Mouse (Mus musculus): ENCODE results near the gene Fam216a. TPM values are rescaled to one million over a fixed set of nuclear protein-coding genes. Genes with fewer than 3 reads are reported as not detected.
"Not testable (repeated sequence)": the region's sequence is repeated elsewhere in the genome, so short reads cannot be mapped to it uniquely, and the experiment has no call there.

Fam216a gene
- polyA plus RNA-seq, 2 experiments: 17.1 to 18.1 TPM

DNA sequence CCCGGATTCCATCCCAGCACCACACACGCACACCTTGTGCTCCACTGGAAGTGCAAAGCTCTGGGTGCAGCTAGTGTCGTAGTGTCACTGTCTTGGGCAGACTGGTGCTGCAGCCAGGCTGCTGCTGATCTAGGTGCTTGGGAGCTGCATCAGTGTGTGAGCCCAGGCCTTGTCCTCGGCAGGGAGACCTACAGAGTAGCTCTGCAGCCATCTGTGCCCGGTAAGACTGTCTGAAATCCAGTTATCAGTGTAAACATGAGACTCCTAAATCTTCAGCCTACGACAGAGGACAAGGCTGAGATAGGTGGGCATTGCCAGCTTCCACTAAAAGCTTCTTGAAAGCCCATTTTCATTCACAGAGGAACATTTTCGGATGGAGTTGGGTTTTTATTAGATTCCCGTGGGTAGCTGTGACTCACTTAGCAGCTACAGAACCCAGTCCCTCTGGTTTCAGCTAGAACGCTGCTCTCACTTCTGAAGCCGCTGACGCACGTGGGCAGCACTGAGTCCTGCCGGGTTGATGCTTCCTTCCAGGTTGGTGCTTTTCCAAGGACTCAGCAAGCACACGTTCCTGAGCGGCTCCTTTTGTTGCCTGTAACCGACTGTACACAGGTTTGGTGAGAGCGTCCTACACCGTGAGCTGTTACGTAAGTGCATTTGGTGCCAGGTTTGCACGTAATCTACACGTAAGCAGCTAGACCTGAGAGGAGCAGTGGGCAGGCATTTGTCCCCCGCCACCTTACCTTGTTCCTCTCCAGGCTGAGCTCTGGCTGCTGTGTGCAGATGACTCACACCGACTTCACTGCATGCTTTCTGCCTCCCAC is 47.3 kb downstream of the Fam216a start:
- no peak for DNase-seq (ENCODE audit: low read depth in 3 of 3, low spot score in 3 of 3)
- no peak overlapping the region for H3K4me2 ChIP-seq (ENCODE audit: low read depth)
- TF ChIP-seq CTCF (IDR thresholded peaks at IDR 0.05; ENCODE audit: low read depth) (no peak), EP300 (IDR thresholded peaks at IDR 0.05; ENCODE audit: low read depth) (no peak)

DNA sequence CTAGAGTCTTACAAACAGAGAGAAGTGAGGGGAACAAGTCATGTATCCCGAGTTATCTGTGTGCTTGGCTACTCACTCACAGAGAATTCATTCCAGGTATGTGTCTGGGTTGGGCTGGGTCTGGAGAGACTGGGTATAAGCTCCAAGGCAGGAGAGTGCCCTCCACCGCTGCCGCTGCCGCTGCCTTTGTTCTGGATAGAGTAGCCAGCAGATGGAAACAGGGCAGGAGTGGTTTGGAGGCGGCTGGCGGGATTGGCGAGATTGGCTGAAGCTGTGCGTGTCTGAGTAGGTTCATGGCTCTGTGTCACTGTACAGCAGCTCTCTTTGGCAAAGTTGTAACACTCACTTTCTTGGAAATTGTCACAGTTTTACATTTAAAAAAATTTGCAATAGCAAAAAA is 48.6 kb downstream of the Fam216a start:
- Histone ChIP-seq H3K9ac (replicated peaks) (no peak overlapping the region), H3K4me3 (ENCODE audit: insufficient read depth in 1 of 2, low read depth in 2 of 2, low read length in 2 of 2) (no peak overlapping the region), H3K4me2 (ENCODE audit: low read depth) (no peak overlapping the region), H3K27ac (no peak overlapping the region), H3K4me1 (replicated peaks; ENCODE audit: control insufficient read depth in 2 of 2, insufficient read depth in 2 of 2, low read length in 1 of 2) (no peaks in the 10 kb centered on the region), H3K27me3 (ENCODE audit: control insufficient read depth, insufficient read depth, low read length) (no peaks in the 10 kb centered on the region), H3K36me3 (replicated peaks; ENCODE audit: control insufficient read depth, insufficient read depth, low read depth) (peaks cover 3% of the 10 kb centered on the region; the same call in 1 of the 2 replicates), H3K9me3 (ENCODE audit: control insufficient read depth, low read length) (no peaks in the 10 kb centered on the region)
- ATAC-seq (ENCODE audit: insufficient read depth): no peak
- TF ChIP-seq CTCF (IDR thresholded peaks at IDR 0.05; ENCODE audit: low read depth): no peak
- TF ChIP-seq EP300 (IDR thresholded peaks at IDR 0.05; ENCODE audit: low read depth): no peak
- WGBS (ENCODE audit: insufficient replicate concordance): 80% methylated on average over 8 of the region's 8 CpGs
- DNase-seq (ENCODE audit: low read depth in 3 of 3, low spot score in 3 of 3): no peak

More for the DNA sequence above, 47.3 kb downstream of the Fam216a start:
- H3K4me3 ChIP-seq (ENCODE audit: insufficient read depth in 1 of 2, low read depth in 2 of 2, low read length in 2 of 2): no peak overlapping the region
- ATAC-seq (ENCODE audit: insufficient read depth): no peak
- 81% methylated on average over 23 of the region's 23 CpGs for WGBS (ENCODE audit: insufficient replicate concordance)
- H3K4me1 ChIP-seq (replicated peaks; ENCODE audit: control insufficient read depth in 2 of 2, insufficient read depth in 2 of 2, low read length in 1 of 2): no peaks in the 10 kb centered on the region
- no peak overlapping the region for H3K27ac ChIP-seq
- no peaks in the 10 kb centered on the region for H3K9me3 ChIP-seq (ENCODE audit: control insufficient read depth, low read length)
- H3K9ac ChIP-seq (replicated peaks): no peak overlapping the region
- H3K36me3 ChIP-seq (replicated peaks; ENCODE audit: control insufficient read depth, insufficient read depth, low read depth): peaks cover 3% of the 10 kb centered on the region; the same call in 1 of the 2 replicates
- H3K27me3 ChIP-seq (ENCODE audit: control insufficient read depth, insufficient read depth, low read length): no peaks in the 10 kb centered on the region

DNA sequence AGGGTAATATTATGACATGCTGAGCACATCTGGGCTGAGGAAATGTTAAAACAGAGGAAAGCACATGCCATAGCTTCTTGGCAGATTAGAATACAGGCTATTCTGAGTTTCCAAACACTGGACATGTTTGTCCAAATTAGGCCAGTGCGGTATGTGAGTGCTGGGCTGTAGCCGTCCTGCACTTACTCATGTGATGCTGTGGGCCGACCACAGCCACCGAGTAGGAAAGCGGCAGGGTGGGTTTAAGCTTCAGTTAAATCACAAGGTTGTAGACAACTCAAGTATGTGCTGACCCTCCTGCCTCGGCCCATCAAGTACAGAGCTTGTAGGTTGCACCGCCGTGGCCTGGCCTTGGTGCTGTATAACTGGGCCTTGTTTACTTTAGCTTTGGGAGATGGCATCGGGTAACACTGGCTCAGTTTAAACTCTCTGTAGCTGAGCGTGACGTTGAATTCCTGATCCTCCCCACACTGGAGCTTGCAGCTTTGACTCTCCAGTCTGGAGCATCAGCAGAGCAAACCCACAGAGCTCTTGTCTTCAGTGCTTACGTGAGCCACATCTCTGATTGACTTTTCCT is 51.9 kb downstream of the Fam216a start:
- ATAC-seq (ENCODE audit: insufficient read depth) (no peak), DNase-seq (ENCODE audit: low read depth in 3 of 3, low spot score in 3 of 3) (no peak)
- Histone ChIP-seq H3K4me3 (ENCODE audit: insufficient read depth in 1 of 2, low read depth in 2 of 2, low read length in 2 of 2) (no peak overlapping the region), H3K36me3 (replicated peaks; ENCODE audit: control insufficient read depth, insufficient read depth, low read depth) (peaks cover 3% of the 10 kb centered on the region; the same call in 1 of the 2 replicates), H3K4me1 (replicated peaks; ENCODE audit: control insufficient read depth in 2 of 2, insufficient read depth in 2 of 2, low read length in 1 of 2) (peaks cover 0 to 4% of the 10 kb centered on the region in 2 experiments; a peak in 1 of 4 replicates), H3K27ac (no peak overlapping the region), H3K27me3 (ENCODE audit: control insufficient read depth, insufficient read depth, low read length) (no peaks in the 10 kb centered on the region), H3K9me3 (ENCODE audit: control insufficient read depth, low read length) (no peaks in the 10 kb centered on the region), H3K9ac (replicated peaks) (no peak overlapping the region), H3K4me2 (ENCODE audit: low read depth) (no peak overlapping the region)
- no peak for TF ChIP-seq CTCF (IDR thresholded peaks at IDR 0.05; ENCODE audit: low read depth)
- TF ChIP-seq EP300 (IDR thresholded peaks at IDR 0.05; ENCODE audit: low read depth): no peak
- WGBS (ENCODE audit: insufficient replicate concordance): 76% methylated on average over 12 of the region's 12 CpGs

DNA sequence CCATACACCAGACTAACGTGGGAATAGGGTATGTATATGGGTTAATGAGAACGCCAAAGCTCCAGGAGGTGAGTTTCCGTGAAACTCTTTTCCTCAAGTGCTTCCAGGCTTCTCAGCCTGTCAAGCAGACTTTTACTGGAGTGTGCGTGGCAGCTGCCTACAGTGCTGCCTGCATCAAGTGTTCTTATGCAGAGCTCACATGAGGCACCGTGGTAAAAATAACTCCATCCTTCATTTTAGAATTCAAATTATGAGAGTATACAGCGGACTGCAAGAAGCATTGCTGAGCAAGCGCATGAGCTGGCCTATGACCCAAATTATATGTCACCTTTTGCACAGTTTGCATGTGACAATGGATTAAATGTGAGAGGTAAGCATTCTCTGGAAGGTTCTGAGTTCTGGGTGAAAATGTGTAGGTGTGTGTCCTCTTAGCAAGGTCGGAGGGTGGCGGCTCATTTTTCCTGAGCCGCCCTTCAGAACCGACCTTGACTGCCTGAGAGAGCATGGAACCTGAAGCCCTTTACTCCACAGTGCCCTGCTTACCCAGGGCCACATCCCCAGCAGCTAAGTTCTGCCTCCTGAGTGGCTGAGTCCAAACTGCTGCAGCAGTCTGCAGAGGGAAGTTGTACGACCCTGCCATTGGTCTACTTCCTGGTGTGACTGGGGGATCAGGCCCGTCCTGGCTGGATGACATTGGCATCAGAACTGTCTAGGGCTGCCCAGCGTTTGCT is 52.5 kb downstream of the Fam216a start:
- Histone ChIP-seq H3K4me1 (replicated peaks; ENCODE audit: control insufficient read depth in 2 of 2, insufficient read depth in 2 of 2, low read length in 1 of 2) (peaks cover 0 to 10% of the 10 kb centered on the region in 2 experiments; a peak in 2 of 4 replicates), H3K27me3 (ENCODE audit: control insufficient read depth, insufficient read depth, low read length) (no peaks in the 10 kb centered on the region), H3K27ac (no peak overlapping the region), H3K9ac (replicated peaks) (no peak overlapping the region), H3K9me3 (ENCODE audit: control insufficient read depth, low read length) (no peaks in the 10 kb centered on the region), H3K4me2 (ENCODE audit: low read depth) (no peak overlapping the region), H3K4me3 (ENCODE audit: insufficient read depth in 1 of 2, low read depth in 2 of 2, low read length in 2 of 2) (no peak overlapping the region), H3K36me3 (replicated peaks; ENCODE audit: control insufficient read depth, insufficient read depth, low read depth) (no peaks in the 10 kb centered on the region; the same call in 1 of the 2 replicates)
- TF ChIP-seq EP300 (IDR thresholded peaks at IDR 0.05; ENCODE audit: low read depth): no peak
- no peak for TF ChIP-seq CTCF (IDR thresholded peaks at IDR 0.05; ENCODE audit: low read depth)
- ATAC-seq (ENCODE audit: insufficient read depth) (no peak), DNase-seq (ENCODE audit: low read depth in 3 of 3, low spot score in 3 of 3) (no peak)
- 75% methylated on average over 14 of the region's 14 CpGs for WGBS (ENCODE audit: insufficient replicate concordance)

DNA sequence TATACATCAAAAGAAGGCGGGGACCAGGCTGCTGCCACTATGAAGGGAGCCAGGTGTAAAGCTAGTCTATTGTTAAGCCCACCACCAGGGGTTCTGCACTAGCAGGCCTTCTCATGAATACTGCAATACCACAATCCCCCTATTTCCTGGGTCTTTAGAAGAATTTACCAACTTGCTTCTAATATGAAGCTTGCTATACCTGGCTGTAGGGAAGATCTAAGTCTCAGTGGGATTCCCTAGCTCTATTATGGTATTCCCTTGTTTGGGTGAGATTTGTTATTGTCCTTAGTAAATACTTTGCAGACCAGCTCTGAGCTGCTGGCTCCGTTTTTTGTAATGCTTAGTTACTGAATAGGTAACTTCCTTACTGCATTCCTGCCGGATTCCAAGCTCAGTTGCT is 53.2 kb downstream of the Fam216a start:
- not testable (repeated sequence) for H3K4me3 ChIP-seq (ENCODE audit: insufficient read depth in 1 of 2, low read depth in 2 of 2, low read length in 2 of 2); H3K27me3 ChIP-seq (ENCODE audit: control insufficient read depth, insufficient read depth, low read length); H3K4me2 ChIP-seq (ENCODE audit: low read depth); DNase-seq (ENCODE audit: low read depth in 3 of 3, low spot score in 3 of 3); H3K36me3 ChIP-seq (replicated peaks; ENCODE audit: control insufficient read depth, insufficient read depth, low read depth); H3K9ac ChIP-seq (replicated peaks); ATAC-seq (ENCODE audit: insufficient read depth); H3K9me3 ChIP-seq (ENCODE audit: control insufficient read depth, low read length); H3K27ac ChIP-seq
- WGBS (ENCODE audit: insufficient replicate concordance): 81% methylated on average over 3 of the region's 3 CpGs
- peaks cover 0 to 12% of the 10 kb centered on the region in 2 experiments; a peak in 2 of 4 replicates for H3K4me1 ChIP-seq (replicated peaks; ENCODE audit: control insufficient read depth in 2 of 2, insufficient read depth in 2 of 2, low read length in 1 of 2)
